Mouse (Mus musculus) neural tube, embryonic 14.5 days (tissue): ENCODE results near the gene Pgpep1. TPM values are rescaled to one million over a fixed set of nuclear protein-coding genes. Genes with fewer than 3 reads are reported as not detected.

Experiments
- ATAC-seq: fragments of 200-750 bp; cut with Nextera tagmentation; 2 replicates; pipeline ENCODE4 v1.8.0; 2017; ENCODE audit warnings: low read depth, mild to moderate bottlenecking, moderate TSS enrichment, moderate library complexity
- H3K27ac ChIP-seq: fragments of 300-500 bp; sonication (generic); 2 replicates; pipeline ENCODE4 v1.5.1; 2014; ENCODE audit warnings: low read depth, mild to moderate bottlenecking, control low read depth, low read length, moderate library complexity, mixed read lengths
- H3K27me3 ChIP-seq: fragments of 300-500 bp; sonication (generic); 2 replicates; pipeline ENCODE4 v1.6.1; 2014; ENCODE audit warnings: low read length; ENCODE audit not compliant: control insufficient read depth, insufficient read depth
- H3K36me3 ChIP-seq: fragments of 300-500 bp; sonication (generic); 2 replicates; pipeline ENCODE4 v1.6.1; 2014; ENCODE audit warnings: low read length, mixed read lengths; ENCODE audit not compliant: control insufficient read depth, insufficient read depth
- H3K4me1 ChIP-seq: fragments of 300-500 bp; sonication (generic); 2 replicates; pipeline ENCODE4 v1.6.1; 2014; ENCODE audit warnings: low read length; ENCODE audit not compliant: control insufficient read depth, insufficient read depth
- H3K4me2 ChIP-seq: fragments of 300-500 bp; sonication (generic); 2 replicates; pipeline ENCODE4 v1.6.1; 2014; ENCODE audit warnings: mild to moderate bottlenecking, low read depth, low read length, control low read depth
- H3K4me3 ChIP-seq: fragments of 300-500 bp; sonication (generic); 2 replicates; pipeline ENCODE4 v1.5.1; 2014; ENCODE audit warnings: low read depth, low read length, control low read depth, mixed read lengths
- H3K9ac ChIP-seq: fragments of 300-500 bp; sonication (generic); replicated peaks from 2 replicates; pipeline ENCODE4 v1.6.1; 2014; ENCODE audit warnings: low read depth, mild to moderate bottlenecking, control low read depth, low read length, mixed read lengths
- H3K9me3 ChIP-seq: fragments of 300-500 bp; sonication (generic); 2 replicates; pipeline ENCODE4 v1.6.1; 2016; ENCODE audit warnings: low read length; ENCODE audit not compliant: control insufficient read depth
- WGBS: fragments of 180-500 bp; shearing (Covaris S2); extraction: QIAGEN DNeasy Blood & Tissue Kit; methylation state at CpG from one replicate; pipeline ENCODE4 v1.1.7; 2014; 5-methylcytosine and 5-hydroxymethylcytosine counted together
- polyA plus RNA-seq: library from polyadenylated mRNA; unstranded; fragments of >200 nt; fragmentation: Nextera tagmentation; extraction: Ambion mirVana; gene quantifications from 2 replicates; pipeline ENCODE4 v1.2.1, GENCODE M21; 2014

Pgpep1 gene
- polyA plus RNA-seq, 1 experiment from 2014 or later, result 85.2 TPM

DNA sequence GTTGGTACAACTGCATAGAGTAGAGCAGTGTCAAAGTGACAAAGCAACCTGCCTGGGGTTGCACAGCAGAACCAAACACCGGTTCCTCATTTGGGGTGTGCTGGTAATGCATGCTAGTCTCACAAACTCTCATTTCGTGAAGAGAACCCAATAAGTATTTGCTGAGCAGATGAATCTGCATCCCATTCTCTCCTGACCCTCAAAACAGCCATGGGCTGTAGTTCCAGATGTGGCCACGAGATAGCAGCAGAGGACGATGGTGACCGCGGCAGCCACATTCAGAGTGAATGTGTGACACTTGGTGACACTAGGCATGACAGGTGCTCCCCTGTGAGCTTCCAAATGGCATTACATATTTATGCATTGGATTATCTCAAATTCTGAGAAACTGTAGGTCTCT is 48.3 kb downstream of the Pgpep1 start:
- peak overlapping the region; percentile 35 for H3K4me3 ChIP-seq
- H3K27me3 ChIP-seq, result no peaks in the 10 kb centered on the region
- H3K9ac ChIP-seq, result no peak overlapping the region
- no peak for ATAC-seq
- no peaks in the 10 kb centered on the region for H3K9me3 ChIP-seq
- no peaks in the 10 kb centered on the region for H3K36me3 ChIP-seq
- H3K27ac ChIP-seq, result peak overlapping the region; percentile 31; the same call in 1 of the 2 replicates
- 0% methylated on average over 6 of the region's 6 CpGs for WGBS
- H3K4me1 ChIP-seq, result peaks cover 30% of the 10 kb centered on the region
- H3K4me2 ChIP-seq, result peak overlapping the region; percentile 86

DNA sequence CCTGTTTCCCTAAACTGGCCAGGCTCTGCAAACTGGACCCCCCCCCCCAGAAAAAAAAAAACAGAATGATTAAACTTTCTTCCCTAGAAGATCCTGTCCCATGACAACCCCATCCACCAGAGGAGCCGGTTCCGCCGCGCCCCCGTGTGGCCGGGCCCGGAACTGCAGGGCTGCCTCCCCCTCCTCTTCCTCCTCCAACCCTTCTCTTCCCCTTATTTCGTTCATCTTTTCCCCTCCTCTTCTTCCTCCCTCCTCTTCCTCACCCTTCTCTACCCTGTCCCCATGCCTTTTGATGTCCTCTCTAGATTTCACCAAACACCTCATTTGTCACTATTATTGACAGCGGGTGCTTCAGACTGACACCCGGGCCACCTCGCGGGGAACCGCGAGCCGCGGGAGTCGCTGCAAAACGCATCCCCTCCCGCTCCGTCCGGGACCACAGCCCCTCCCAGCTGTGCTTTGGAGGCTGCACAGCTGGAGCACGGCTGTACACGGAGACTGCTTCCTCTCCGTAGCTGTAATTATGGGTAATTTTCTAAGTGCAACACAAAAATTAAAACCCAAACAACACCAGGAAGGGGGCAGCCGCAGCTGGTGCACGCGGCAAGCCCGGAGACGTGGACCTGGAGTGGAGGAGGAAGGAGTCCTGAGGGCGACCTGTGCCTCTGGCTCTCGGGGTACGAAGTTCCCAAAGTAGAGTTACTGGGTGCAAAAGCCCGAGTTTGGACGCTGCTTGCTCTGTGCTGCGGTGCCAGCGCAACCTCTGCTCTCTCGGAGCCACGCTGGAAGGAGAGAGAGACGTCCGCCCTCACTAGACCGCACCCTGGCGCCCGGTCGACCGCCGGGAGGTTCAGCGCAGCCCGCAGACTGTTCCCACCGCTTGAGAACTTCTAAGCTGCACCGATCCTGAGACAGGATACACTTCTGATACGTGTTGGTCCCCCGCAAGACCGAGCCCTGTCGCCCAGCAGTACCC is 49.1 kb downstream of the Pgpep1 start:
- no peak for ATAC-seq
- under 1% methylated on average over 54 of the region's 54 CpGs for WGBS
- no peaks in the 10 kb centered on the region for H3K9me3 ChIP-seq
- peak overlapping the region; percentile 46 for H3K9ac ChIP-seq
- H3K27ac ChIP-seq, result peak overlapping the region; percentile 31
- peaks cover 32% of the 10 kb centered on the region for H3K4me1 ChIP-seq
- H3K4me2 ChIP-seq, result peak overlapping the region; percentile 86
- H3K27me3 ChIP-seq, result no peaks in the 10 kb centered on the region
- H3K36me3 ChIP-seq, result no peaks in the 10 kb centered on the region
- H3K4me3 ChIP-seq, result peak overlapping the region; percentile 35

DNA sequence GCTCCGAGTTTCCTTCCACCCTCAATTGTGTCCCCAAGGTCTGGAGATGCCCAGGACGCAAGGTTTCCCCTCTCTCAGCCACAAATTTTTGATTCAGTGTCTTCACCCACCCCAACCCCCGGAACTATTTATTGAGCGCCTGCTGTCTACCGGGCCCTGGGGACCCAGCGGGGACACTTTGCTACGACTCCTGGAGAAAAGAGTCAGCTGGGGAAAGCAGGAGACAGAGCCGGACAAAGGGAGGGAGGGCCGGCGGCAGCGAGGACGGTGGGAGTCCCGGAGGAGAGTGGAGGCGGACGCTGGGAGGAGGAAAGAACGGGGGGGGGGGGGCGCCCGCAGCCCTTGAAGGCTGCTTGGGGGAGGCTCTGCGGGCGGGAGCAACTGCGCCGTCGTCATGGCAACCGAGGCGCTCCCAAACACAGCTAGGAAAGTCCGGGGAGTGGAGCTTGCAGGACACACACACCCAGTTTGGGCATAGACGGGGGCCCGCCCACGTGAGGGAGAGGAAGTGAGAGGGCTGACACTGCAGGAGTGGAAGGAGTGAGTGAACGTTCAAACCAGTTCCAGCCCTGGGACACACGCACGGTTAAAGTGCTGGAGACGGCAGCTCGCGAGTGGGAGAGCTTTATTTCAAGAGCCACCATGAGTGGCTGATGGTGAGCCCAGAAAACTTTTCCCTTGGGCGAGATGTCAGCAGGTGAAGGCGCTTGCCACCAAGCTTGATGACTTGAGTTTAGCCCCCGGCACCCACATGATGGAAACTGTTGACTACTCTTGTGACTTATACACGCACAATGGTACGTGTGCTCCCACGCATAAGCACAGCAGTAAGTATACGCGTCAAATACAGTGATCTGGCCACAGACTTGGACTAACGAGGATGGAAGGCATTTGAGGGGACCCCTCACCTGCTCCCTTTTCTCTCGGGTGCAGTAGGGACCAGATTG is 50.1 kb downstream of the Pgpep1 start:
- under 1% methylated on average over 40 of the region's 45 CpGs for WGBS
- Histone ChIP-seq H3K27ac (peak overlapping the region; percentile 68), H3K9ac (peak overlapping the region; percentile 34; the same call in 1 of the 2 replicates), H3K9me3 (no peaks in the 10 kb centered on the region), H3K27me3 (no peaks in the 10 kb centered on the region), H3K4me3 (peak overlapping the region; percentile 27), H3K36me3 (no peaks in the 10 kb centered on the region), H3K4me1 (peaks cover 32% of the 10 kb centered on the region), H3K4me2 (peak overlapping the region; percentile 86)
- ATAC-seq, result peak; percentile 26; the same call in 1 of the 2 replicates

GRCm38 (mm10) chr8:70609368-70609848 is 50.8 kb downstream of the Pgpep1 start:
- Histone ChIP-seq H3K4me1 (peaks cover 32% of the 10 kb centered on the region), H3K36me3 (no peaks in the 10 kb centered on the region), H3K9ac (peak overlapping the region; percentile 34; the same call in 1 of the 2 replicates), H3K9me3 (no peaks in the 10 kb centered on the region), H3K4me3 (peak overlapping the region; percentile 27), H3K27me3 (no peaks in the 10 kb centered on the region), H3K27ac (peak overlapping the region; percentile 68), H3K4me2 (peak overlapping the region; percentile 86)
- peak; percentile 48 for ATAC-seq
- WGBS, result under 1% methylated on average over 34 of the region's 39 CpGs

DNA sequence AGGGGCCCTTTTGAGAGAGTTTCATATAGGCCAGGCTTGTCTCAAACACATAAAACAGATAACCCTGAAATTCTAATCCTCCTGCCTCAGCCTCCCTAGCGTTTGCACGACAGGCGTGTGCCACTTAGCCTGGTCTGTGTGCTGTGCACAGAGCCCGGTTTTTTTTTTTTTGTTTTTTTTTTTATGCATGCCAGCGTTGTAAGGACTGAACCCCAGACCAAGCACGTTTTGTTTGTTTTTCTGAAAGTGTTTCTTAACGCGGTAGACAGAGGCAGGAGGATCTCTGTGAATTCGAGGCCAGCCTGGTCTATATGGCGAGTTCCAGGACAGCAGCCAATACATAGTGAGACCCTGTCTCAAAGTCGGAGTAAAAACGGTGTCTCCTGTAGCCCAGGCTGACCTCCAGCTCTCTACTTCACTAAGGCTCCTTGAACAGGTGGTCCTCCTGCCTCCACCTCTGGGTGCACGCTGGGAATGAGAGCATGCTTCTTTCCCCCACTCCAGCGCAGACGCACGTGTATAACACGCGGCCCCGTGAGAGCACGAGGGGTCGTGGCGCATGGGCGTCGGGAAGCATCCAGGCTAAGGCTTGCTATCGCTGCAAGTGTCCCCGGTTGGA is 51.3 kb downstream of the Pgpep1 start, which contains the start of gene Ssbp4:
Gene Ssbp4, minus strand, starts transcription at position 124 of the 619 bp plus-strand sequence.
- Histone ChIP-seq H3K4me1 (peaks cover 32% of the 10 kb centered on the region), H3K4me2 (peak within 1 kb of the TSS; percentile 86), H3K36me3 (no peaks in the 10 kb centered on the region), H3K9ac (peak within 1 kb of the TSS; percentile 92), H3K4me3 (peak within 1 kb of the TSS; percentile 74), H3K27ac (peak within 1 kb of the TSS; percentile 68), H3K9me3 (no peaks in the 10 kb centered on the region), H3K27me3 (no peaks in the 10 kb centered on the region)
- no peak; the same call in 1 of the 2 replicates for ATAC-seq
- 6% methylated on average over 26 of the region's 26 CpGs for WGBS

GRCm38 (mm10) chr8:70607898-70608748 is 52.1 kb downstream of the Pgpep1 start:
- H3K9ac ChIP-seq, result peak overlapping the region; percentile 92
- peak overlapping the region; percentile 68 for H3K27ac ChIP-seq
- peak overlapping the region; percentile 74 for H3K4me3 ChIP-seq
- no peaks in the 10 kb centered on the region for H3K9me3 ChIP-seq
- WGBS, result 2% methylated on average over 80 of the region's 84 CpGs
- no peaks in the 10 kb centered on the region for H3K36me3 ChIP-seq
- ATAC-seq, result peak; percentile 25
- peak overlapping the region; percentile 86 for H3K4me2 ChIP-seq
- H3K27me3 ChIP-seq, result no peaks in the 10 kb centered on the region
- H3K4me1 ChIP-seq, result peaks cover 32% of the 10 kb centered on the region

DNA sequence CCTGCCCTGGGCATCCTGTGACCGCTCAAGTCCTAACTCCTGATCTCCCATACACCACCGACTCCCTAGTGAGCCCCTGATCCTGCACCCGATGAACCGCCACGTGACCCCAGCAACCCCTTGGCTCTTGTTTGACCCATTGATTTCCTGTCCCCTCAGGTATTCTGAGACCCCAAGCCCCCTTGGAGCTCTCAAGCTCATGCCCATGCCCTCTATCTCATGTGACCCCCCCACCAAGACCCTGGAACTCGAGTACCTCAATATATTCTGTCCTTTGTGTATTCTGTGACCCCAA is 52.6 kb downstream of the Pgpep1 start:
- H3K9ac ChIP-seq, result peak overlapping the region; percentile 92
- peak overlapping the region; percentile 86 for H3K4me2 ChIP-seq
- H3K4me1 ChIP-seq, result peaks cover 32% of the 10 kb centered on the region
- H3K36me3 ChIP-seq, result no peaks in the 10 kb centered on the region
- H3K9me3 ChIP-seq, result no peaks in the 10 kb centered on the region
- peak overlapping the region; percentile 74 for H3K4me3 ChIP-seq
- peak; percentile 0; the same call in 1 of the 2 replicates for ATAC-seq
- 30% methylated on average over 6 of the region's 6 CpGs for WGBS
- no peaks in the 10 kb centered on the region for H3K27me3 ChIP-seq
- peak overlapping the region; percentile 68; the same call in 1 of the 2 replicates for H3K27ac ChIP-seq
